Mouse (Mus musculus) monocyte, adult 2 months (primary cell): ENCODE results near the gene Setdb1.
"Not testable (repeated sequence)": the region's sequence is repeated elsewhere in the genome, so short reads cannot be mapped to it uniquely, and the experiment has no call there.

ENCODE experiments used
- DNase-seq, 2 experiments: peaks; one replicate each; pipeline ENCODE4 v3.0.0; 2022; ENCODE audit warnings: low spot score in 2 of 2, low read depth in 1 of 2

The Setdb1 gene

GRCm38 (mm10) chr3:95356701-95357449 is at the start of gene Setdb1:
Gene Setdb1 (minus strand): TSS chr3:95357202.
- peak; percentile 67 to 75 for DNase-seq

DNA sequence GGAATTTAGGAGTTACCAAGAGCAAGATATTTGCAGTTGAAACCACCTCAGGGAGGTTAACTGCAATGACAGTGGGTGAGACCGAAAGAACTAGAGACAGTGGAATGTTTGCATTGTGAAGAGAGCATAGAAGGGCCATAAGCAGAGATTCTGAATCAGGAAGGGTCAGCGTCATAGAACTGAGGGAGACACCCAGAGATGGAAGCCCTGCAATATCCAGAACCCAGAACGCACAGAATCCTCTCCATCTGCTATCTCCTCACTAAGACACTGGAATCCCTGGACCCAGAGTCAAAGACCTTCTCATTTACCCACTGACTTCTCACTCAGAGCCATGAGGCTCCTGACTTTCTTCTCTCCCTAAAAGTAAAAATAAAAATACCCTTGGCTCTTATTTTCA is 45.7 kb upstream of the Setdb1 start, which contains the start of gene 4930558C23Rik:
Gene 4930558C23Rik (minus strand): TSS at position 101 of the 400 bp plus-strand sequence.
- no peak for DNase-seq

DNA sequence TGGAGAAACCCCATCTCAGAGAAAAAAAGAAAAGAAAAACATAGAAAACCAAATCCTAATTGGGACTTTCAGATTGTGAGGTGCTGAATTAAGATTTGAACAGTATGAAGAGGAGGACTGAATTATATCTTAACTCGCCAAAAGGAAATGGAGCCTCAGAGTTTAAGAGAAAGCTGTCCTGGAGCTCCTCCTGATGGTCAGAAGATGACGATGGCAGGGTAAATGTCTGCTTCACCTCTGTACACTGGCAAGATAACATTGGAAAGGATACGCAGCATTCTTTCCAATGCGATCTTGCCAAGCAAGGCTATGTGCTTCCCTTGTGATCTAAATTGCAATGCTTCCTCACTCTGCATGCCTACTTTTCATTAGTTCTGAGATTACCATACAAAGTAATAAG is 37.4 kb upstream of the Setdb1 start:
- no peak for DNase-seq

- DNase-seq, result no peak
Measured at GRCm38 (mm10) chr3:95385401-95386075, 28.5 kb upstream of the Setdb1 start.

DNA sequence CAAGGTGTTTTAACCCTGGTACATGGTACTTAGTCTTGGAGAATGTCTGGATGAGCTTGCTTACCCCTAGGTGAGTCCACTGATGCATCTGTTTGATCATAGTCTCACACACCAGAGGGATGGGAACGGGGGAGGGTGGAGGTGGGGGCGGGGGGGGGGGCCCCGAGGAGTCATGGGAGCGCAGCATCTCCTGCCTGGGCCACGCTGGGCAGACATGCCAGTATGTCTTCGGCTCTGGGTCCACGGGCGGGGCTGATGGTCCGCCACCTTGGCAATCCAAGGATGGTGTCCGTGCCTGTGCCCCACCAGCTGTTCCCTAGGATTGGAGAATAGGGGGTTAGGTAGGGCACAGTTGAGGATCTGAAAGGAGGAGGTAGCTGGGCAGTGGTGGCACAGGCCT is 16.2 kb upstream of the Setdb1 start:
- no peak for DNase-seq

DNA sequence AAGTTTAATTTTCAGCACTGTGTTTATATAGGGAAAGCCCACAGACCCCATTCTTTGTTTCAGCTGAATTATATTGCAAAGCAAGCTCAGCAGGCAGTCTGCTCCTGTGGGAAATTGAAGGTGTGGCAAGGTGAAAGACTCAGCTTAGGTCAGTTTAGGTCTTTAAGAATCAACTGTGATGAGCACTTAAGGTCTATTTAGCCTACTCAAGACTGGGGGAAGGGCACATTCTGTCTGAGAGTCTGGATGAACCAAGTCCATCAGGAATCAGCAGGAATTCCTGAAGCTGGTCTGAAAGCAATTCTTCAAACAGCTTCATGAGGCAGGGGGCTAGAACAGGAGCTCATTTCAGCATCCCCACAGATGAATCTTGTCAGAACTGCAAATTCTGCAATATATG is 13.1 kb upstream of the Setdb1 start:
- DNase-seq, result no peak

DNA sequence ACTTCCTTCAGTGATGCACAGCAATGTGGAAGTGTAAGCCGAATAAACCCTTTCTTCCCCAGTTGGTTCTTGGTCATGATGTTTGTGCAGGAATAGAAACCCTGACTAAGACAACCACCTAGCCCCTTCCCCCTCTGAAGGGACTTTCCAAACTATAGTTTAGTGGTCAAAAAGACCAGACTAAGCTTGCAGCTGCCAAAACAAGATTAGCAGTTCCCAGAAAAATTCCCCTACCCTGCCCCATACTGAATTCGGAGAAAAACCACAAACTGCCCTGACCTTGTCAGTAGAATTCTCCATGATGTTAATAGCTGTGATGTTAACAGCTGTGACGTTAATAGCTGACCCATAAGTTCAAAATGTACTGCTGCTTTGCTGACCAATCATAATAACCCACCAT is 3.3 kb upstream of the Setdb1 start:
- DNase-seq, result not testable (repeated sequence)

DNA sequence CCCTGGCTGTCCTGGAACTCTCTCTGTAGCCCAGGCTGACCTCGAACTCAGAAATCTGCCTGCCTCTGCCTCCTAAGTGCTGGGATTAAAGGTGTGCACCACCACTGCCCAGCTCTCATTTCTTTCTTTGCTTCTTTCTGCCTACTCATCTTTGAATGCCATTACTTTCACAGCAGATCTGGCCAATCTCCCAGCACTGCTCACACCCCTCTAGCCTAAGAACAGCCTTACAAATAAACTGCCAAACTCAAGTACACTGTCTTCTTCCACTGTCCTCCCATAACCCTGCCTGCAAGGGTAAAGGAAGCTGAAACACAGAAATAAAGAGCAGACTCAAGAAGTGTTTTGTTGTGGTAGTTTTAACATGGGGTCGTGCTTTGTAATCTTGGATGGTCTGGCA is 744 bp upstream of the Setdb1 start:
- DNase-seq, result no peak

DNA sequence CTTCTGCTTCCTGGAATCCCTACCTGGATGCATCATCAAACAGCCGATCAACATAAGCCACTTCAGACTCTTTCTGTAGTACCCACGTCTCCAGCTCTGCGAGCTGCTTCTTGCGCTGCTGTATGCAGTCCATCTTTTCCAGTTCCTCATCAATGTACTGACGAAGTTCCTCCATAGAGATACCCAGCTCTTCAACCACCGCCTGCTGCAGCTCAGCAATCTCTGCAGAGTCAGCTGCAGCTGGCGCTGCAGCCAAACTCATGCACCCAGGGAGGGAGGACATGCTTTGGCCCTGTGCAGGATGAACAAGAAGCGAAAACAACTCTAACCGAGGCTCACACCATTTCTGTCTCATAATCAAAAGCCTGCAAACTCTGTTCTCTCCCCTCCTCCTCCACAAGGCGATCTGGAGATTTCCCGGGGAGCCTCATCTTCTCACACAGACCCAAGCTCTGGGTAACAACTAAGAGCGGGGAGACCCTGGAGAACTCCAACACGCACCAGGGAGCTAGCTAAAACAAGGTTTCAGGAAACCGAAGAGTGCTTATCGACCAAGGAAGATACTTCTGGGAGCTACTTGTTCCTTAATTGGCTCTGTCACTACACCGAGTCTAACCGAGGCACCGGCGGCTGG is 974 bp downstream of the Setdb1 start:
- not testable (repeated sequence) for DNase-seq

DNA sequence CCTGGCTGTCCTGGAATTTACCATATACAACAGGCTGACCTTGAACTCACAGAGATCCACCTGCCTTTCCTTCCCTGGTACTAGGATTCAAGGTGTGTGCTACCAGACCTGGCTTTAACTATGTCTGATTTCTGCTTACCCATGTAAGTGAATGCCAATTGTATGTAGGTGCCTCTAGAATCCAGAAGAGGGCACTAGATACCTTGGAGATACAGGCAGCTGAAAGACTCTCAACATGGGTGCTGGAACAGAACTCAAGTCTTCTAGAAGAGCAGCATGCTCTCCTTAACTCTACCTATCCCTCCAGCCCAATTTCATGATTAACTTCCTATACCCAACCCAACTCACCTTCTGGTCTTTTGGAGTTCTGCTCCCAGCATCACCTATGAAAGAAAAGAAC is 7.5 kb downstream of the Setdb1 start:
- no peak for DNase-seq

DNA sequence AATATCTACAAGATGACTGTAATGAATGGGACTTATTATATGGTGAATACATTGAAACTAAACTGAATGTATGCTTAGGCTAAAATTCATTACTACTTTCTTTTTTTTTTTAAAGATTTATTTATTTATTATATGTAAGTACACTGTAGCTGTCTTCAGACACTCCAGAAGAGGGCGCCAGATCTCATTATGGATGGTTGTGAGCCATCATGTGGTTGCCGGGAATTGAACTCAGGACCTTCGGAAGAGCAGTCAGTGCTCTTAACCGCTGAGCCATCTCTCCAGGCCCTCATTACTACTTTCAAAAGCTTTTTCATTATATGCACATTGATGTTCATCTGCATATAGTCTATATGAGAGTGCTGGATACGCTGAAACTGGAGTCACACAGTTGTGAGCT is 8.7 kb downstream of the Setdb1 start:
- DNase-seq, result not testable (repeated sequence)

- no peak for DNase-seq
Measured at GRCm38 (mm10) chr3:95346454-95346853, 10.5 kb downstream of the Setdb1 start.

- not testable (repeated sequence) for DNase-seq
Measured at GRCm38 (mm10) chr3:95343356-95344000, 13.5 kb downstream of the Setdb1 start.

DNA sequence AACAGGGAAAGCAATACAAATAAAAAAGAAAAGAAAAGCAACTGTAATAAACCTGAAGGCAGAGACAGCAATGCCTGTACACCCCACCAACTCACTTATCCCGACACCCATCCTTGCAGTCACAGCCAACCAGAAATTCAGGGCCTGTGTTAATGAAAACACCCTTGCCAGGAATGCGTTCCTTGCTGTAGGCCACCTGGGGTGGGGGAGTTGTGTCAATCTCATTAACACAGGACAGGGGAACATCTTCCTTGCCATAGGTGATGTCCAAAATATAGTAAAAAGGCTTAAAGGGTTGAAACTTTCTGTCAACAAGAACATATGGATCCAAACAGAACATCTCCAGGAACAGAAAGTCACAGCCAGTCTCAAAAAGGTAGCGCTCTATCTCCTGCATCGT is 18.8 kb downstream of the Setdb1 start:
- DNase-seq, result no peak

- no peak for DNase-seq
Measured at GRCm38 (mm10) chr3:95337345-95337744, 19.7 kb downstream of the Setdb1 start.

DNA sequence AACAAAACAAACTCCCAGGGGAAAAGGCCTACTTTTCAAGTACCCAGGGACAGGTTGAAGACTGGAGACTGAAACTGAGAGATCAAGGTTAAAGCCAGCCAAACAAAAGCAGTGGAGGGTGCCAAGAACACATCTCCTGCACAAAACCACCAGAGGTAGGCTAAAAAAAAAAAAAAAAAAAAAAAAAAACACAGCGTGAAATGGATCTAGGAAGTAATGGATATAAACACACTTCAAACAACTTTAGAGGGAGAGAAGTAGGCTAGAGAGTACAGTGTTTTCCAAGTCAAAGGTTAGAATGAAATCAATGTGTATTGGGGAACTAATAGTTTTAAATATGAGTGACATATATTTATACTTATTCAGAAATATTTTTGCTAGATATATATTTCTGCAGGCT is 25.5 kb downstream of the Setdb1 start:
- DNase-seq, result no peak

GRCm38 (mm10) chr3:95328803-95329404 is 28.1 kb downstream of the Setdb1 start:
- no peak for DNase-seq

DNA sequence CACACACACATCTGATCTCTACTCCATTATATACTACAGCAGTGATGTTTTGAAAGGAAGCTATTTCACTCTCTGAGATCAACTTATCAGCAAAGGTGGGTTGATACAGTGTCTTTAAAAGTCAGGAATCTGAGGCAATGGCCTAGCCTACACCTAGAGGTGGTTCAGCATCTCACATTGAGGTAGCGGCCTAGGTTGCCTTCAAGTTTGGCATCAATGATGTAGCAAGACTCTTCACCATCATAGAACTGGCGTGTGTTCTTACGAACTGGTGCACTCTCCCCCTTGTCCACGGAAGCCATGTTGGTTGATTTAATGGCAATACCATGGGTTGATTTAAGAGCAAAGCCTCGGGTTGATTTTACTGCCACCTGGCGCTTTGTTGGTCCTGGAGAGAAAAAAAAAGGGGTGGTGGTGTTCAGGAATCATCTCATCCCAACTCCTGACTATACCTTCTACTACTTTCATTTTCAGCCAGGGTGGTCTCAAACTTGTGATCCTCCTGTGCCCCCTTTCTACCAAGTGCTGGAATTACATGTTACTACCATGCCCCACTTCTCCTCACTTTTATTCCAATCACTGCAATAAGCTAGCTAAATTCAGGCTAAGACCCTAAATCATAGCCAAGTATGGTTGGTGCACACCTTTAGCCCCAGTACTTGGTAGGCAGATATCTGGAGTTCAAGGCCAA is 32.4 kb downstream of the Setdb1 start:
- no peak for DNase-seq

- DNase-seq, result no peak
Measured at GRCm38 (mm10) chr3:95323429-95323828, 33.6 kb downstream of the Setdb1 start.
